Mouse (Mus musculus) liver, embryonic 16.5 days (tissue): ENCODE measurements around the gene Tmem63a. TPM values are rescaled to one million over a fixed set of nuclear protein-coding genes. Genes with fewer than 3 reads are reported as not detected.
"Not testable (repeated sequence)": the region's sequence is repeated elsewhere in the genome, so short reads cannot be mapped to it uniquely, and the experiment has no call there.

ENCODE experiments used
- ATAC-seq: fragments of 200-750 bp; cut with Nextera tagmentation; 2 replicates; pipeline ENCODE4 v1.8.0; 2017; ENCODE audit warnings: low read depth, mild to moderate bottlenecking, moderate number of reproducible peaks, moderate library complexity
- H3K27ac ChIP-seq: fragments of 300-500 bp; sonication (generic); 2 replicates; pipeline ENCODE4 v1.5.1; 2014; ENCODE audit warnings: mild to moderate bottlenecking, low read length
- H3K27me3 ChIP-seq: fragments of 300-500 bp; sonication (generic); 2 replicates; pipeline ENCODE4 v1.6.1; 2014; ENCODE audit warnings: low read depth, low read length, mixed read lengths; ENCODE audit not compliant: control insufficient read depth, insufficient read depth
- H3K36me3 ChIP-seq: fragments of 300-500 bp; sonication (generic); 2 replicates; pipeline ENCODE4 v1.6.1; 2014; ENCODE audit warnings: mild to moderate bottlenecking; ENCODE audit not compliant: control insufficient read depth, insufficient read depth
- H3K4me1 ChIP-seq: fragments of 300-500 bp; sonication (generic); 2 replicates; pipeline ENCODE4 v1.6.1; 2014; ENCODE audit warnings: low read depth, low read length, mixed read lengths; ENCODE audit not compliant: control insufficient read depth
- H3K4me2 ChIP-seq: fragments of 300-500 bp; sonication (generic); 2 replicates; pipeline ENCODE4 v1.6.1; 2014; ENCODE audit warnings: low read depth, low read length, mixed read lengths
- H3K4me3 ChIP-seq: fragments of 300-500 bp; sonication (generic); 2 replicates; pipeline ENCODE4 v1.5.1; 2014; ENCODE audit warnings: low read depth, mild to moderate bottlenecking, low read length
- H3K9ac ChIP-seq: fragments of 300-500 bp; sonication (generic); 2 replicates; pipeline ENCODE4 v1.6.1; 2014; ENCODE audit warnings: low read depth, low read length
- H3K9me3 ChIP-seq: fragments of 300-500 bp; sonication (generic); replicated peaks from 2 replicates; pipeline ENCODE4 v1.6.1; 2016; ENCODE audit warnings: low read length; ENCODE audit not compliant: control insufficient read depth
- WGBS: fragments of 180-500 bp; shearing (Covaris S2); extraction: QIAGEN DNeasy Blood & Tissue Kit; methylation state at CpG from one replicate; pipeline ENCODE4 v1.1.7; 2014; ENCODE audit not compliant: insufficient replicate concordance; 5-methylcytosine and 5-hydroxymethylcytosine counted together
- polyA plus RNA-seq: library from polyadenylated mRNA; unstranded; fragments of >200 nt; fragmentation: Nextera tagmentation; extraction: Ambion mirVana; gene quantifications from 2 replicates; pipeline ENCODE4 v1.2.1, GENCODE M21; 2015

Gene Tmem63a
- polyA plus RNA-seq, 1 experiment from 2014 or later, result 10.9 TPM

- not testable (repeated sequence) for H3K4me2 ChIP-seq, H3K36me3 ChIP-seq, H3K9me3 ChIP-seq, H3K27ac ChIP-seq, H3K27me3 ChIP-seq, H3K4me1 ChIP-seq, H3K4me3 ChIP-seq, H3K9ac ChIP-seq
- ATAC-seq, result peak; percentile 92
- 56% methylated on average over 7 of the region's 7 CpGs for WGBS
Observed at GRCm38 (mm10) chr1:180981298-180982046, 39.3 kb downstream of the Tmem63a start.

GRCm38 (mm10) chr1:180986701-180987100, 44.6 kb downstream of the Tmem63a start:
- H3K27ac ChIP-seq, result no peak overlapping the region
- H3K4me2 ChIP-seq, result no peak overlapping the region
- no peaks in the 10 kb centered on the region for H3K27me3 ChIP-seq
- no peak overlapping the region for H3K4me3 ChIP-seq
- no peak overlapping the region for H3K9ac ChIP-seq
- ATAC-seq, result no peak
- H3K4me1 ChIP-seq, result peaks cover 2% of the 10 kb centered on the region
- 74% methylated on average over 8 of the region's 8 CpGs for WGBS
- no peaks in the 10 kb centered on the region for H3K36me3 ChIP-seq
- H3K9me3 ChIP-seq, result 0 out of 2 replicates have a peak, but pooled peaks cover 3% of the 10 kb centered on the region

GRCm38 (mm10) chr1:180987759-180988158, 45.6 kb downstream of the Tmem63a start:
- H3K9ac ChIP-seq, result no peak overlapping the region
- no peak overlapping the region for H3K27ac ChIP-seq
- H3K4me3 ChIP-seq, result no peak overlapping the region
- no peaks in the 10 kb centered on the region for H3K36me3 ChIP-seq
- H3K9me3 ChIP-seq, result 0 out of 2 replicates have a peak, but pooled peaks cover 3% of the 10 kb centered on the region
- no peaks in the 10 kb centered on the region for H3K27me3 ChIP-seq
- no peaks in the 10 kb centered on the region for H3K4me1 ChIP-seq
- peak; percentile 39; the same call in 1 of the 2 replicates for ATAC-seq
- no peak overlapping the region for H3K4me2 ChIP-seq
- 2% methylated on average over 9 of the region's 9 CpGs for WGBS

- Histone ChIP-seq H3K9me3 (0 out of 2 replicates have a peak, but pooled peaks cover 3% of the 10 kb centered on the region), H3K9ac (no peak overlapping the region), H3K4me3 (no peak overlapping the region), H3K27ac (no peak overlapping the region), H3K4me2 (no peak overlapping the region), H3K4me1 (no peaks in the 10 kb centered on the region), H3K36me3 (no peaks in the 10 kb centered on the region), H3K27me3 (no peaks in the 10 kb centered on the region)
- 29% methylated on average over 3 of the region's 3 CpGs for WGBS
- no peak for ATAC-seq
Observed at GRCm38 (mm10) chr1:180990671-180991070, 48.5 kb downstream of the Tmem63a start.

GRCm38 (mm10) chr1:180992142-180992541, 50.0 kb downstream of the Tmem63a start:
- Histone ChIP-seq H3K27ac (no peak overlapping the region), H3K27me3 (no peaks in the 10 kb centered on the region), H3K4me3 (no peak overlapping the region), H3K4me1 (no peaks in the 10 kb centered on the region), H3K4me2 (no peak overlapping the region), H3K9ac (no peak overlapping the region), H3K9me3 (no peaks in the 10 kb centered on the region), H3K36me3 (no peaks in the 10 kb centered on the region)
- no peak; the same call in 1 of the 2 replicates for ATAC-seq
- 44% methylated on average over 3 of the region's 3 CpGs for WGBS

- H3K9me3 ChIP-seq, result no peaks in the 10 kb centered on the region
- H3K4me1 ChIP-seq, result peaks cover 5% of the 10 kb centered on the region
- H3K4me3 ChIP-seq, result no peak overlapping the region
- H3K36me3 ChIP-seq, result no peaks in the 10 kb centered on the region
- 46% methylated on average over 10 of the region's 10 CpGs for WGBS
- ATAC-seq, result peak; percentile 53
- H3K27ac ChIP-seq, result no peak overlapping the region
- H3K4me2 ChIP-seq, result no peak overlapping the region
- no peak overlapping the region; the same call in 1 of the 2 replicates for H3K9ac ChIP-seq
- H3K27me3 ChIP-seq, result no peaks in the 10 kb centered on the region
Observed at GRCm38 (mm10) chr1:181000501-181001092, 58.5 kb downstream of the Tmem63a start.

GRCm38 (mm10) chr1:181001217-181001616, 59.1 kb downstream of the Tmem63a start:
- no peak for ATAC-seq

GRCm38 (mm10) chr1:181001621-181002020, 59.5 kb downstream of the Tmem63a start:
- Histone ChIP-seq H3K27ac (no peak overlapping the region), H3K4me3 (no peak overlapping the region), H3K9me3 (no peaks in the 10 kb centered on the region), H3K4me2 (no peak overlapping the region), H3K27me3 (no peaks in the 10 kb centered on the region), H3K36me3 (no peaks in the 10 kb centered on the region), H3K9ac (no peak overlapping the region), H3K4me1 (peaks cover 5% of the 10 kb centered on the region)
- ATAC-seq, result no peak
- WGBS, result 47% methylated on average over 3 of the region's 3 CpGs

More at GRCm38 (mm10) chr1:181001217-181001616, 59.1 kb downstream of the Tmem63a start:
- no peaks in the 10 kb centered on the region for H3K9me3 ChIP-seq
- no peaks in the 10 kb centered on the region for H3K36me3 ChIP-seq
- H3K9ac ChIP-seq, result no peak overlapping the region
- no peaks in the 10 kb centered on the region for H3K27me3 ChIP-seq
- peaks cover 5% of the 10 kb centered on the region for H3K4me1 ChIP-seq
- no peak overlapping the region for H3K4me2 ChIP-seq
- H3K27ac ChIP-seq, result no peak overlapping the region
- no peak overlapping the region for H3K4me3 ChIP-seq
- 53% methylated on average over 3 of the region's 3 CpGs for WGBS

- Histone ChIP-seq H3K27ac (no peak overlapping the region), H3K4me1 (peaks cover 5% of the 10 kb centered on the region), H3K27me3 (no peaks in the 10 kb centered on the region), H3K4me2 (no peak overlapping the region), H3K9ac (no peak overlapping the region), H3K9me3 (no peaks in the 10 kb centered on the region), H3K4me3 (no peak overlapping the region), H3K36me3 (no peaks in the 10 kb centered on the region)
- WGBS, result 50% methylated on average over 2 of the region's 2 CpGs
- no peak for ATAC-seq
Observed at GRCm38 (mm10) chr1:181003790-181004189, 61.6 kb downstream of the Tmem63a start.
